Mouse (Mus musculus): ENCODE measurements around the gene Il15.

DNA sequence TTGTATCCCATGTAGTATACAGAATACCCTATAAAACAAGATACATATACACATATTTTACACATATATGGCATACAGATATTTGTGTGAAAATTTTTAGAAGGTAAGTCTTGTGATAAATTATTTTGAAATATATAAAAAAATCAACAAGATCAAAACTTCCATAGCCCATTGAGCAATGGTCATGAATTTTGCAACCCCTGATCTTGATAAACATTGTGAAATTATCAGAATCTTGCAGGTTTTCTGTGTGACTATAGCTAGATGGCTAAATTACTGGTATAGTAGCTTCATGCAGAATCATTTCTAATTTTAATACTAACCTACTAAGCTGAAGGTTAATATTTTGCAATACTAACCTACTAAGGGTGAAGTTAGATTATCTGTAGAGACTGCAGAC is 41.9 kb upstream of the Il15 start:
- no peak for TF ChIP-seq CTCF (IDR thresholded peaks at IDR 0.05; ENCODE audit: borderline replicate concordance, extremely low read depth, insufficient read depth, insufficient read length)
- TF ChIP-seq POLR2A (IDR thresholded peaks at IDR 0.05; ENCODE audit: borderline replicate concordance, extremely low read depth, insufficient read depth, insufficient read length, poor library complexity, severe bottlenecking): no peak
